Mouse (Mus musculus): ENCODE results near the gene Cryge.
"Not testable (repeated sequence)": the region's sequence is repeated elsewhere in the genome, so short reads cannot be mapped to it uniquely, and the experiment has no call there.

Gene Cryge

DNA sequence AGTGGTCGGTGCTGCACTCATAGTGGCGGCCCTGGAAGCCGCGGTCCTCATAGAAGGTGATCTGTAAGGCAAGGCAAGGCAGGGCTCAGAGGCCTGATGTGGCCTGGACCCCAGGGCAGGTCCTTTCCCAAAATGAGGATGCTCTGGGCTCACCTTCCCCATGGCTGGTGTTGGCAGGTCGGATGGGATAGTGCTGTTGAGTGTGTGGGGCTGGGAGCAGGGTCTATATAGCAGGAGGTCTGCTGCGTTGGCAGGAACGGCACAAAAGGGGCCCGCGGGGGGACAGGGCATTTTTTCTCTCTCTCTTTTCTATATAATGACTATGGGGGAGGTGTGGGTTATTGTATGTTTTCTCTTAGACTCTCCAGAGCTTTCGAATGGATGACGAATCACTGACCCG, at the start of gene Cryge:
Cryge (minus strand) TSS at position 198 of the 400 bp plus-strand sequence.
- in situ Hi-C loops (cut with MboI; ENCODE audit: low pct_unique_long_range_greater_than_20kb in 1 of 2, low sequenced_read_pairs in 2 of 2, unreplicated experiment in 1 of 2), result not testable (repeated sequence)

DNA sequence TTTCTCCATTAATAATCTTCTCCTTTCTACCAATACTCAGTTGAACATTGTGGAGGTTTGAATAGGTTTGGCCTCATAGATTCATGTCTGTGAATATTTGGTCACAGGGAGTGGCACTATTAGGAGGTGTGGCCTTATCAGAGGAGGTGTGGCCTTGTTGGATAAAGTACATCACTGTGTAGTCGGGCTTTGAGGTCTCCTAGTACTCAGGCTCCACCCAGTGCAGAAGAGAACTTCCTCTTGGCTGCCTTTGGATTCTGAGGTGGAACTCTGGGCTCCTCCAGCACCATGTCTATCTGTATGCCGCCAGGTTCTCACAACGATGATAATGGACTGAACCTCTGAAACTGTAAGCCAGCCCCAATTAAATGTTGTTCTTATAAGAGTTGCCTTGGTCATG, 46.0 kb upstream of the Cryge start:
- in situ Hi-C loops (cut with MboI; ENCODE audit: low pct_unique_long_range_greater_than_20kb in 1 of 2, low sequenced_read_pairs in 2 of 2, unreplicated experiment in 1 of 2), result no loop called here

GRCm38 (mm10) chr1:65091566-65091965, 40.6 kb upstream of the Cryge start:
- in situ Hi-C loops (cut with MboI; ENCODE audit: low pct_unique_long_range_greater_than_20kb in 1 of 2, low sequenced_read_pairs in 2 of 2, unreplicated experiment in 1 of 2), result no loop called here

- in situ Hi-C loops (cut with MboI; ENCODE audit: low pct_unique_long_range_greater_than_20kb in 1 of 2, low sequenced_read_pairs in 2 of 2, unreplicated experiment in 1 of 2), result no loop called here
These were observed 39.4 kb upstream of the Cryge start for GRCm38 (mm10) chr1:65090370-65090769.

GRCm38 (mm10) chr1:65088567-65089356, 37.8 kb upstream of the Cryge start:
- in situ Hi-C loops (cut with MboI; ENCODE audit: low pct_unique_long_range_greater_than_20kb in 1 of 2, low sequenced_read_pairs in 2 of 2, unreplicated experiment in 1 of 2), result no loop called here

DNA sequence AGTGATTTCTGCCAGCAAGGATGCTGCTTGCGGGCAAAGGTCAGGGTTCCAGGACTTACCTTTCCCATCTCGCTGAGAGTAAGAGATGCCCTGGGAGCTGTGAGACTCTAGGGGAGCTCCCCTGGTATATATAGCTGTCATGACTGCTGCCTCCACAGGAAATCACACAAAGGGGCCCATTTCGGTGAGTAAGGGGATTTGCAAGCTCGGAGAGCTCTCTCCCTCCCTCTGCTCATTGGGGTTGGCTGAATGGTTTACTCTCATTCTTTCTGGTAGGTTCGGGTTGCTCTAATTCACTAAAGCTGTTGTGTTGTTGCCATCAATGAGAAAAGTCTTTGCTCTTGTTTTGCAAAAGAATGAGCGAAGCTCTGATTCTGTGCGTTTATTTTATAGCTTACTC, 31.2 kb upstream of the Cryge start, which contains the start of gene Crygb:
Crygb (minus strand) TSS at position 101 of the 400 bp plus-strand sequence.
- in situ Hi-C loops (cut with MboI; ENCODE audit: low pct_unique_long_range_greater_than_20kb in 1 of 2, low sequenced_read_pairs in 2 of 2, unreplicated experiment in 1 of 2), result no loop called here

DNA sequence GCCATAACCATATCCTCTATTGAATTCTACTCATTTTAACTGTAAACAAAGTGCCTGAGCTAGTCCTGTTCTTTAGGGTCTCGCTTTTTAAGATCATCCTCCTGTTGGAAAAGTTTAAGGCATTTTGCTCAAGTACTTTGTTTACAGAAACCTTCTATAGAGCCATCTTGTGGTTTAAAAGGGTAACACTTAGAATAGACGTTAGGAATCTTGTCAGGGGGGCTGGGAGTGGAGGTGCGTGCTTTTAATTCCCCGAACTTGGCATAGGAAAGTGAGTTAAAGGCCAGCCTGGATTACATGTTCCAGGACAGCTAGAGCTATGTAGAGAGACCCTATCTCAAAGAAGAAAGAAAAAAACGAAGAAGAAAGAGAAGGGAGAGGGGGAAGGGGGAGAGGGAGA, 24.7 kb upstream of the Cryge start:
- in situ Hi-C loops (cut with MboI; ENCODE audit: low pct_unique_long_range_greater_than_20kb in 1 of 2, low sequenced_read_pairs in 2 of 2, unreplicated experiment in 1 of 2), result no loop called here

DNA sequence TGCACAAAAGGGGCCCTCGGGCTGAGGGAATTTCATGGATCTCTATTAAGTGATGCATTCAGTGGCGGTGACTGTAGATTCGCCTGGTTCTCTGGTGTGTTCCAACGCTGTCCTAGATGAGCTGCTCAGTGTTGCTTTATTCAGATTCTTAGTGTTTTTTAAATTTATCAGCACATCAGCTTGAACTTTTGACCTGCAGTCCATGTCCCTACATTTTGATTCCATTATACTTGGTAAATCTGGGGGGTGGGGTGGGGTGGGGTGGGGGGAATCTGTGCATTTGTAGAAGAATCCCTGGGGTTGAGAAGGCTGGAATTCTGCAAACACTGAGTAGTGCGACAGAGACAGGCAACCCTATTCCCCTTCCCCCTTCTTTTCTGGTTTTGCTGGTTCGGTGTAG, 22.6 kb upstream of the Cryge start, which contains the start of gene Crygc:
Crygc (minus strand) TSS at position 101 of the 400 bp plus-strand sequence.
- in situ Hi-C loops (cut with MboI; ENCODE audit: low pct_unique_long_range_greater_than_20kb in 1 of 2, low sequenced_read_pairs in 2 of 2, unreplicated experiment in 1 of 2), result no loop called here

- in situ Hi-C loops (cut with MboI; ENCODE audit: low pct_unique_long_range_greater_than_20kb in 1 of 2, low sequenced_read_pairs in 2 of 2, unreplicated experiment in 1 of 2), result no loop called here
These were observed 16.9 kb upstream of the Cryge start for GRCm38 (mm10) chr1:65067842-65068241.

GRCm38 (mm10) chr1:65064201-65064600, 13.3 kb upstream of the Cryge start:
- in situ Hi-C loops (cut with MboI; ENCODE audit: low pct_unique_long_range_greater_than_20kb in 1 of 2, low sequenced_read_pairs in 2 of 2, unreplicated experiment in 1 of 2), result no loop called here

- in situ Hi-C loops (cut with MboI; ENCODE audit: low pct_unique_long_range_greater_than_20kb in 1 of 2, low sequenced_read_pairs in 2 of 2, unreplicated experiment in 1 of 2), result no loop called here
These were observed 12.4 kb upstream of the Cryge start, which contains the start of gene Crygd for GRCm38 (mm10) chr1:65063352-65063751. Gene Crygd, minus strand, starts transcription at chr1:65063452.

DNA sequence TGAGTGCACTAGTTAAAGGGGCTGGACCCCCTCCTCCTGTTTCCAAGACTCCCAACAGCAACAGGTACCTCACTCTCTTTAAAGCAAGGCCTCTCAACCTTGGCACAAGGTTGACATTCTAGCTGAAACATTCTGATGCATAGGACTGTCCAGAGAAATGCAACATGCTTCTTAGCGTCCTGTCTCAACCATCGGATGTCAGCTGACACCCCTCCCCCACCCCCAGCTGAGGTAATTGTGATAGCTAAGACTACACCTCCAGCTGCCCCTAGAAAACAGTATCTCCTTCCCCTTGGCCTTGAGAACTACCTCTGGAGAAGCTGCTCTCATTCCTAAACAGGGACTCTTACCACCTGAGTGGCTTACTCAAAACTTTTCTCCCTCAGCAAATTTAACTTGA, 1.2 kb upstream of the Cryge start:
- in situ Hi-C loops (cut with MboI; ENCODE audit: low pct_unique_long_range_greater_than_20kb in 1 of 2, low sequenced_read_pairs in 2 of 2, unreplicated experiment in 1 of 2), result no loop called here

DNA sequence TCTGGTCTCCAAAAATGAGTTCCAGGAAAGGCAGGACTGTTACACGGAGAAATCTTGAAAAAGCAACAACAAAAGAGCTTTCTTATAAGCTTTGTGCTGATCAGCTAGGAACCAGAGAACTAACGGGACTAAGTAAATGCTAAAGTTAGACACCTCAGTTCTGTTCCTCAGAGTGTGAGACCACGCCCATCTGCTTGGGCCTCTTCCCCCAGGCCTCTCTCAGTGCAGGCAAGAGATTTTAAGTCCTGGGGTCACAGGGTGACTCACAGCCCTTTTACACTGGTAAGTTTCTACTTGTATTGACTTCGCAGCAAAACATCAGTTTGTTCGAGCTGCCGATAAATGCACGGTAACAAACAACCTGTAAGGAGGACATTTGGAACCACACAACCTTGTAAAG, 747 bp upstream of the Cryge start:
- in situ Hi-C loops (cut with MboI; ENCODE audit: low pct_unique_long_range_greater_than_20kb in 1 of 2, low sequenced_read_pairs in 2 of 2, unreplicated experiment in 1 of 2), result no loop called here

GRCm38 (mm10) chr1:65048781-65049180, 2.2 kb downstream of the Cryge start:
- in situ Hi-C loops (cut with MboI; ENCODE audit: low pct_unique_long_range_greater_than_20kb in 1 of 2, low sequenced_read_pairs in 2 of 2, unreplicated experiment in 1 of 2), result loop anchor here (10.0 kb wide), 1 partner anchor 126 kb away; no protein-coding TSS in a partner anchor

DNA sequence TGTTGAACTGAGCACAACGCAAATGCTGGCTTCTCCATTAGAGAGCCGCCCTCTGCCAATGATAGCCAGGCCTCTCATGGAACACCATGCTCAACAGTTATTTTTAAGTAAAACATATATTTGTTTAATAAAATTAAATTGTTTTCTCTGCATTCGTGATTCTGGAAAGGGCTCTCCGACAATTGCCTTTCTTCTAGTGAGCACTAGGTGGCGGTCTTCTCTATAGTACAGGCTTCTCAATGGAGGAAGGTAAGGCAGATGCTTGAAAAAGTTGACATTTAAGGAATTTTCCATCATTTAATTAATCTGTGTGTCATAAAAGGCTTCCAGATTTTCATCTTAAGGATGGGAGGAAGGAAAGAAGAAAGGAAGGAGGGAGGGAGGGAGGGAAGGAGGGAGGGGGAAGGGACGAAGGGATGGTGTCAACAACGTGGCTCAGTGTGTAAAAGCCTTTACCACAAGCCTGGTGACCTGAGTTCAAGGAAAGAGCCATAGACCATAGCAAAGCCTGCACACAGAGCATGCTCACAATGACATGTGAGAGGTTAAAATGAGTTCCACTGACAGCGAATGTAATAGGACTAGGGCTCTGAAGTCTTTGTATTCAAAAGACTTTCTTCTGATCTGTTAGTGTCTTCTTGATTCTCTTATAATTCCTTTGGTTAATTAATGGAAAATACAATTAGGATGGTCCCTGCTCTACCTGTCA, 4.4 kb downstream of the Cryge start:
- in situ Hi-C loops (cut with MboI; ENCODE audit: low pct_unique_long_range_greater_than_20kb in 1 of 2, low sequenced_read_pairs in 2 of 2, unreplicated experiment in 1 of 2), result loop anchor here (10.0 kb wide), 1 partner anchor 128 kb away; no protein-coding TSS in a partner anchor

DNA sequence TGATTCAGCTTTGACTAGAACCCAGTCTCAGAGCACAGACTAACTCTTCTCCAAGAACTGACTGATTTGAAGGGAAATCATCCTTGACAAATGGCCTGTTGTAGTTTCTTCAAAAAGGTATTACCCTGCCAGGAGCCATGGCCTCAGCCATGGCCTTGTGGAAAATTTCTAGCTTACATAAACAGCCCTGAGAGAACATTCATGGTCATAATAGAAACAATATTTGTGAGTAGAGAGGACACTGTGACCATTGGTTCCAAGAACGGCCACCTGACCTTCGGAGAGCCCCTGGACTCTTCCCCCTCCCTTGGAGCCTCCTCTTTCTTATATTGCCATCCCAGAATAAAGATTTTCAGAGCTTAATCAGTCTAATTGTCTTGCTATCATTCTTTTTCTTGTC, 7.5 kb downstream of the Cryge start:
- in situ Hi-C loops (cut with MboI; ENCODE audit: low pct_unique_long_range_greater_than_20kb in 1 of 2, low sequenced_read_pairs in 2 of 2, unreplicated experiment in 1 of 2), result loop anchor here (10.0 kb wide), 1 partner anchor 131 kb away; no protein-coding TSS in a partner anchor

- in situ Hi-C loops (cut with MboI; ENCODE audit: low pct_unique_long_range_greater_than_20kb in 1 of 2, low sequenced_read_pairs in 2 of 2, unreplicated experiment in 1 of 2), result loop anchor here (10.0 kb wide), 1 partner anchor 133 kb away; no protein-coding TSS in a partner anchor
These were observed 9.1 kb downstream of the Cryge start for GRCm38 (mm10) chr1:65041837-65042236.

DNA sequence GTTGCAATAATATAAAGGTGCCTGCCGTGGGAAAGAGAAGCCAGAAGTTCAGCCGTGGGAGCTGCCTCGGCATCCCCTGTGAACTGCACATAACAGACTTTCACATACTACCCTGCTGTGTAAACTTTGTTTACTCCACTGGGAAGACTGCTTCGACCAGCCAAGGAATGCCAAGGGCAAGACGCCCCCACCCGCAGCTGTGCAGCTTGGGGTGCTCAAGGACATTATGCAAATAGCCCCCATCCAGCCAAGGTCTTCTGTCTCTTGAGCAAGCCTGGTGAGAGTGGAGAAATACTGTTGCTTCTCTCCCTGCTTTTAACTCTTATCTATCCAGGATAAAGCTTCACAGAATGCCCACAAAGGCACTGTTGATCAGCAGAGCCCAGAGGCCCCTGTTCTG, 10.1 kb downstream of the Cryge start:
- in situ Hi-C loops (cut with MboI; ENCODE audit: low pct_unique_long_range_greater_than_20kb in 1 of 2, low sequenced_read_pairs in 2 of 2, unreplicated experiment in 1 of 2), result loop anchor here (10.0 kb wide), 1 partner anchor 134 kb away; no protein-coding TSS in a partner anchor

- in situ Hi-C loops (cut with MboI; ENCODE audit: low pct_unique_long_range_greater_than_20kb in 1 of 2, low sequenced_read_pairs in 2 of 2, unreplicated experiment in 1 of 2), result loop anchor here (10.0 kb wide), 1 partner anchor 135 kb away; no protein-coding TSS in a partner anchor
These were observed 11.3 kb downstream of the Cryge start for GRCm38 (mm10) chr1:65039679-65040078.

Data from mouse embryonic stem cell (cell line).